Mouse (Mus musculus): ENCODE measurements around the gene Cog6. TPM values are rescaled to one million over a fixed set of nuclear protein-coding genes. Genes with fewer than 3 reads are reported as not detected.

Gene Cog6
- polyA plus RNA-seq, 1 experiment from 2014 or later, result 39.9 TPM

DNA sequence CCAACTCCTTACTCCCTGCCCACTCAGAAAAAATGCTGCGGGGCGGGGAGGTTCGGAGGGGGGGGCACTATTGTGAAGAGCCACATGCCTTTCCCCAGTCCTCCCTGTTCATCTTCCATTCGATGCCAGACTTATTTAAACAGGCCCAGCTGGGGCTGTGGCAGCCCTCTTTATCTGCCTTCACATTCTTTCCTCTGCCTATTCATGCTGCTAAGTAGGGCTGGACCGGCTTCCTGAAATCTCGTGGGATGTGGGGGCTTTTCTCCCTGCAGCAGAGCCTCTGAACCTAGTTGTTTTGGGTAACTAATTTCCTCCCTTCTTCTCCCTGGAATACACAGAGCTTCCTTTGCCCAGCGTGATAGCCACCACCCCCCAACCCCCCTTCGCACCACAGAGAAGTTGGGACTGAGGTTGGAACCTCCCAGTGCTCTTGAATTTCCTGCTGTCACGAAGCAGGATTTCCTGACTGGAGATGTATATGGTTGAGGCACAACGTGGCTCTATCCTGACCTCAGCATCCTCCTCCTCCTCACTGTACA lies 61.5 kb downstream of the Cog6 start:
- peaks cover 15% of the 10 kb centered on the region for H3K4me1 ChIP-seq (replicated peaks)
- H3K27ac ChIP-seq, result peak overlapping the region; percentile 57
- no peaks in the 10 kb centered on the region for H3K36me3 ChIP-seq
- WGBS, result 15% methylated on average over 10 of the region's 10 CpGs
- no peaks in the 10 kb centered on the region for H3K27me3 ChIP-seq (ENCODE audit: insufficient read depth, poor library complexity, severe bottlenecking)
- DNase-seq (ENCODE audit: low spot score), result peak; percentile 47
- no peak overlapping the region for H3K4me3 ChIP-seq
- no peaks in the 10 kb centered on the region for H3K9me3 ChIP-seq

GRCm38 (mm10) chr3:52954656-52955055 lies 62.4 kb downstream of the Cog6 start:
- Histone ChIP-seq H3K4me1 (replicated peaks) (peaks cover 15% of the 10 kb centered on the region), H3K36me3 (no peaks in the 10 kb centered on the region), H3K27ac (no peak overlapping the region), H3K27me3 (ENCODE audit: insufficient read depth, poor library complexity, severe bottlenecking) (no peaks in the 10 kb centered on the region), H3K4me3 (no peak overlapping the region), H3K9me3 (no peaks in the 10 kb centered on the region)
- WGBS, result 66% methylated on average over 9 of the region's 9 CpGs
- no peak for DNase-seq (ENCODE audit: low spot score)

GRCm38 (mm10) chr3:52953831-52954230 lies 63.2 kb downstream of the Cog6 start:
- 94% methylated on average over 1 of the region's 1 CpGs for WGBS
- no peak overlapping the region for H3K27ac ChIP-seq
- H3K36me3 ChIP-seq, result no peaks in the 10 kb centered on the region
- no peak overlapping the region for H3K4me3 ChIP-seq
- H3K4me1 ChIP-seq (replicated peaks), result peaks cover 15% of the 10 kb centered on the region
- no peaks in the 10 kb centered on the region for H3K27me3 ChIP-seq (ENCODE audit: insufficient read depth, poor library complexity, severe bottlenecking)
- H3K9me3 ChIP-seq, result no peaks in the 10 kb centered on the region
- no peak for DNase-seq (ENCODE audit: low spot score)

GRCm38 (mm10) chr3:52948824-52949223 lies 68.2 kb downstream of the Cog6 start:
- H3K27ac ChIP-seq, result no peak overlapping the region
- H3K27me3 ChIP-seq (ENCODE audit: insufficient read depth, poor library complexity, severe bottlenecking), result no peaks in the 10 kb centered on the region
- 95% methylated on average over 5 of the region's 5 CpGs for WGBS

GRCm38 (mm10) chr3:52947444-52947843 lies 69.6 kb downstream of the Cog6 start:
- Histone ChIP-seq H3K4me3 (no peak overlapping the region), H3K36me3 (no peaks in the 10 kb centered on the region)

More at GRCm38 (mm10) chr3:52948824-52949223, 68.2 kb downstream of the Cog6 start:
- Histone ChIP-seq H3K4me1 (replicated peaks) (no peaks in the 10 kb centered on the region), H3K36me3 (no peaks in the 10 kb centered on the region), H3K9me3 (no peaks in the 10 kb centered on the region), H3K4me3 (no peak overlapping the region)
- DNase-seq (ENCODE audit: low spot score), result no peak

DNA sequence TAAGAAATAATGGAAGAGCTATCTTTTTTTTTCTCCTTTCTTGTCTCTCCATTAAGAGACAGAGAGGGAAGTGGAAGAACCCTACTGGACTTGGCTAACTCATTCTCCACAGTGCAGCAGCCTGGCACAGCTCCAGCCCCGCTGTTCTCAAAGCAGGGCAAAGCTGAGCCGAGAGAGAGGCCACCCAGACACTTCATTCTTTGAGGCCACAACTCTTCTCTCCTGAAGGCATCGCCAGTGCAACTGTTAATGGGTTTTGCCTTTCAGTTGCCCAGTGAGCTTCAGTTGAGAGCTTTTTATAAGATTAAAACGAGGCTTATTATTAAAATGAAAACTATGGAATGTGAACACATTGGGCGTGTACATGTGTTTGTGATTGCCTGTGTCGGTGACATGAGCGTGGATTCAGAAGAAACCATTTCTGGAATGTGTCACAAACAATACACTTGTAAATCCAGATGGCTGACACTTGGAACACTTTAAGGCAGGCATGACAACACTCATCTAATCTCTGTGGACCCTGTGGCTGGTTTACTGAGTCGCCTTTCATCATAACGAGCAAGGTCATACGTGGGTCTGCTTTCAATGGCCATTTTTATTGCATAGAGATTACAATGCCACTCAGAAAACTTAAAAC lies 76.1 kb downstream of the Cog6 start:
- Histone ChIP-seq H3K27ac (no peak overlapping the region), H3K4me1 (replicated peaks) (peaks cover 8% of the 10 kb centered on the region; the same call in 1 of the 2 replicates), H3K36me3 (no peaks in the 10 kb centered on the region), H3K4me3 (no peak overlapping the region), H3K27me3 (ENCODE audit: insufficient read depth, poor library complexity, severe bottlenecking) (no peaks in the 10 kb centered on the region), H3K9me3 (no peaks in the 10 kb centered on the region)
- WGBS, result 68% methylated on average over 10 of the region's 10 CpGs
- no peak for DNase-seq (ENCODE audit: low spot score)

More at GRCm38 (mm10) chr3:52947444-52947843, 69.6 kb downstream of the Cog6 start:
- Histone ChIP-seq H3K4me1 (replicated peaks) (no peaks in the 10 kb centered on the region), H3K9me3 (no peaks in the 10 kb centered on the region), H3K27me3 (ENCODE audit: insufficient read depth, poor library complexity, severe bottlenecking) (no peaks in the 10 kb centered on the region), H3K27ac (no peak overlapping the region)
- no peak for DNase-seq (ENCODE audit: low spot score)
- WGBS, result 92% methylated on average over 5 of the region's 5 CpGs

DNA sequence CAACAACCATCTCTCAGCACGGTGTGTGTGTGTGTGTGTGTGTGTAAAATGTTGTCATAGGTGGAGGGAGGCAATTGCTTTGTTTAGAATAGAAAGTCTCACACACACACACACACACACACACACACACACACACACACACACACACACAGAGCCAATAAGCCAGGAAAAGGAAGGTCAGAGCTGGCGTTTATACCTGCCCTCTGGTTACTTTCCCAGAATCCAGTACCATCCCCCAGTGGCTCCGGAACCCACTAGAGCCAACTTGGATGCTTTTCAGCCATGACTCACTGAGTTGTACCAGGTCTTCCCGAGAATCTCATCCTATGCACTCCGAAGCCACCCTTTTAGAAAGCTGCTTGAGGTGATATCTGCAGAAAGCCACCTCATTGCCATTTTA lies 78.6 kb downstream of the Cog6 start:
- WGBS, result 84% methylated on average over 5 of the region's 5 CpGs
- Histone ChIP-seq H3K4me3 (no peak overlapping the region), H3K27ac (no peak overlapping the region), H3K9me3 (no peaks in the 10 kb centered on the region), H3K36me3 (no peaks in the 10 kb centered on the region), H3K4me1 (replicated peaks) (peaks cover 8% of the 10 kb centered on the region; the same call in 1 of the 2 replicates), H3K27me3 (ENCODE audit: insufficient read depth, poor library complexity, severe bottlenecking) (no peaks in the 10 kb centered on the region)
- no peak for DNase-seq (ENCODE audit: low spot score)

DNA sequence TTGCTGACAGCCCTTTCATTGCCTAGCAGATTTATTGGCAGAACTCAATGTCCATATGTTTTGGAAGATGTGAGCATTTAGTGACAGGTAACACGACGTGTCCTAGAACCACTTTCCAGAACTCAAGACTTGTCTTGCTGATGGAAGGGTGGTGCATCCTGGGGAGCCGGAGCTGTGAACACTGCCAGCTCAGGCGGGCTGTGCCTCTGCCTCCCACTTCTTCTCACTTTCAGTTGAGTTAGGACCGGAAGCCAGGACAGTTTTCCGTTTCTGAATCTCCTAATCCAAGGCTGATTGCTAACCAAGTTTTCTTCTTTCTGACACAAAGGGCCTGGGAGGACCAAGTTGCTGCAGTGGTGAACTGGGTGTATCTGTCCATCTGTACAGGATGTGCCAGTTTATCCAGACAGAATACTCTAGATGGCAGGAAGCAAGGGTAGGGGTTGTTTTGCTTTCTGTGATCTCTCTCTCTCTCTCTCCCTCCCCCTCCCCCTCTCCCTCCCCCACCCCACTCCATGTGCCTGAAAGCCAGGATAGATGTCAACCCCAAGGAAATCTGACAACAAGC lies 79.2 kb downstream of the Cog6 start:
- H3K27ac ChIP-seq, result no peak overlapping the region
- no peaks in the 10 kb centered on the region for H3K27me3 ChIP-seq (ENCODE audit: insufficient read depth, poor library complexity, severe bottlenecking)

GRCm38 (mm10) chr3:52931956-52932355 lies 85.1 kb downstream of the Cog6 start:
- no peaks in the 10 kb centered on the region for H3K9me3 ChIP-seq
- H3K27ac ChIP-seq, result no peak overlapping the region
- H3K36me3 ChIP-seq, result no peaks in the 10 kb centered on the region
- no peak overlapping the region for H3K4me3 ChIP-seq
- H3K27me3 ChIP-seq (ENCODE audit: insufficient read depth, poor library complexity, severe bottlenecking), result no peaks in the 10 kb centered on the region
- DNase-seq (ENCODE audit: low spot score), result no peak
- 86% methylated on average over 2 of the region's 2 CpGs for WGBS
- peaks cover 7% of the 10 kb centered on the region for H3K4me1 ChIP-seq (replicated peaks)

More for the DNA sequence above, 79.2 kb downstream of the Cog6 start:
- DNase-seq (ENCODE audit: low spot score), result no peak
- peaks cover 8% of the 10 kb centered on the region; the same call in 1 of the 2 replicates for H3K4me1 ChIP-seq (replicated peaks)
- H3K9me3 ChIP-seq, result no peaks in the 10 kb centered on the region
- WGBS, result 77% methylated on average over 6 of the region's 6 CpGs
- no peaks in the 10 kb centered on the region for H3K36me3 ChIP-seq
- H3K4me3 ChIP-seq, result no peak overlapping the region

Other genes with a start within 250 kb of the Cog6 start
- 51.6 and 57.0 TPM in 2 replicates for gene Lhfp, start 24.3 kb upstream of the Cog6 start, polyA plus RNA-seq (2016; fragmentation: Nextera tagmentation; extraction: Ambion mirVana)

Measured in hindbrain, embryonic 10.5 days (tissue).